Mouse (Mus musculus): ENCODE data around the gene Pecr.

DNA sequence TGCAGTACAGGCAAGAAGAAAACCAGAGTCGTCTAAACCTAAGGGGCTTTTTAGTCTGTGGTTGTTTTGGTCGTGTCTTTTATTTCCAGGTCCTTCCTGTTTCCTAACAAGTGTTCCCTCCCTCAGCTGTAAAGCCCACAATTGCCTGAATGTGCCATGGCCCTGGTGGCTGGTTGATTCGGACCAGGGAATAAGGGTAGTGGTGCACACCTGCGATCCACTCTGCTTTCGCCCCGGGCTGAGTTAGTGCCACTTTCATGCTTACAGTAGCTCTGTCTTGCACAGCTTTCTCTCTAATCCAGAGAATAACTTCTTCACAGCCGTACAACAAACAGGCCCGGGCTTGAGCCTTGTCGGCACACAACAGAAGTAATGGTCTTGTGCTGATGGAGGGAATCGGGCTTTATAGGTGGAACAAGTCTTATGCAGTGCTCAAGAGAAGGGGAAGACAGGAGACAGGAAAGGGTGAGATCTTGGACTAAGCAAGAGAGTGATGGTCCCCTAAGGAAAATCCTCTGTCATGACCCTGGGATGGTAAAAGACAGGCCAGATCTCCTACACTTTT, 46.0 kb downstream of the Pecr start:
- TF ChIP-seq CTCF (IDR thresholded peaks at IDR 0.05; ENCODE audit: low read depth) (no peak), EP300 (IDR thresholded peaks at IDR 0.05; ENCODE audit: low read depth) (no peak)
